Mouse (Mus musculus) lung, postnatal 25 days (tissue): Measurements from ENCODE around the gene Cabp2.

Experiments
- DNase-seq: peaks from one replicate; pipeline ENCODE4 v3.0.0; 2022; ENCODE audit warnings: low spot score

Gene Cabp2

GRCm38 (mm10) chr19:4082219-4082965, 1.0 kb downstream of the Cabp2 start:
- no peak for DNase-seq

GRCm38 (mm10) chr19:4083316-4083715, 1.9 kb downstream of the Cabp2 start:
- DNase-seq: no peak

DNA sequence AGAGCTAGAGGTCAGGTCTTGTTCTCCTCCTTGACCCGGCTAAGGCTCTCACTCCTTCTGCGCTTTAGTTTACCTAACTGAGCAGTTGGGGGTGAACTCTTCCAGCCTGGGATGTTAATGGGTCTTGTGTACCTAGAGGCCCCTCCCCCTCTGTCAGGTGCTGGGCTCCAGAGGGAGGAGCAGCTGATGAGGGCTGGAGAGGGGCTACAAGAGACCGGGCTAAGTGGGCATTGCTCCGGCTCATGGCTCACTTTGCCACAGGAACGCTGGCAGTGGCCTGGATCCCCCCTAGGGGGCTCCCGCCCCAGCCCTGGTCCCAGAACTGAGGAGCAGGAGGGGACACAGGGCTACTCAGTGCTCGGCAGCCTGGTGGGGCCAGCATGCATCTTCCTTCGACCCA, 2.4 kb downstream of the Cabp2 start:
- no peak for DNase-seq

DNA sequence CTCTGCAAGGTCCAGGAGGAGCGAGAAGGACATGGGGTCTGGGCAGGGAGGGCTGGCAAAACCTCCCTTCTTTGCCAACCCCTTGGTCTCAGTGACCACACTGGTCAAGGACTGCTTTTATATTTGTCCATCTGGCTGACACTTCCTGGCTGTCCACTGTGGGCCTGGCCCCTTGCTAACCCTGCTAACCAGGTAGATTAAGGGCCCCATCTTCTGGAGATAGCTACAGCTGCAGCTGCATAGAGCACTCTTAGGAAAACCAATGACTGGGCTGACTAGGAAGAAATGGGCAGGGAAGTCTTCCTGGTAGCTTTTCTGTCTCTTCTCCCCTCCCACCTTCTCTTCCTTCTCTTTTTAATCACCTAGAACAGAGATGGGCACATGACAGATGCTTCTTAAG, 3.6 kb downstream of the Cabp2 start:
- DNase-seq: no peak

- DNase-seq: no peak
These were observed 4.8 kb downstream of the Cabp2 start for GRCm38 (mm10) chr19:4086156-4086555.

DNA sequence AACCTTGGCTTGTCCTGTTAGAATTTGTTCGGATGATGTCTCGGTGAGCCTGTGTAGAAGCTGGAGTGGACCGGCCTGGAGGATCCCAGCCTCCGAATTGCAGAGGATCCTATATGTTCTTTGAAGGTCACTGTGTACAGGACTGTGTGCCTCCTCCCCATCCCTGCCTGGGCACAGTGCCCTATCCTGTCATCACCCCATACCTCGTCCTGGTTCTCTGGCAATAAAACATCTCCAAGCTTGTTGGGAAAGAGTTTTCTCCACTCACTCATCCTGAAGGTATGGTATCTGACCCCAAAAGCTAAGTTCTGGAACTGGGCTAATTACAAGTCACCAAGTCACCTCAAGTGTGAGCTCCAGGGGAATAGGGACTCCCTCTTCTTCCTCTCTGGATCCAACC, 5.7 kb downstream of the Cabp2 start:
- no peak for DNase-seq

GRCm38 (mm10) chr19:4088146-4088545, 6.8 kb downstream of the Cabp2 start:
- DNase-seq: no peak

GRCm38 (mm10) chr19:4089128-4089527, 7.8 kb downstream of the Cabp2 start:
- no peak for DNase-seq

GRCm38 (mm10) chr19:4090446-4090845, 9.1 kb downstream of the Cabp2 start:
- no peak for DNase-seq

GRCm38 (mm10) chr19:4091383-4091782, 10.0 kb downstream of the Cabp2 start:
- DNase-seq: no peak

DNA sequence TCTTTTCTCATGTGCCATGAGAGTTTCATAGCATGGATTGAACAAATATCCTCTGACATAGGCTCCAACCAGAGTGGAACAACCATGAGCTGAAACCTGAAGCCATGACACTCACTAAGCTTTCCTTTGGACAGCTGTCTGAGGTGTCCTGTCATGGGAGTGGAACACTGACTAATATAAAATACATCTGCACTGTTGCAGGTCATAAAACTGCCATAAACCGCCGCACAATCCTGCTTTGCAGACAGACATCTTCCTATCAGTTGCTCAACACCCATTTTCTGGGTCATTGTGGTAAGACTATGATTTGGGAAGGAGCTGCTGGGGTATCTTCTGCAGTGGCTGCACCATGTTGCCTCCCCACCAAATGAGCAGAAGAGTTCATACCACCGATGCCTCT, 11.4 kb downstream of the Cabp2 start:
- no peak for DNase-seq

DNA sequence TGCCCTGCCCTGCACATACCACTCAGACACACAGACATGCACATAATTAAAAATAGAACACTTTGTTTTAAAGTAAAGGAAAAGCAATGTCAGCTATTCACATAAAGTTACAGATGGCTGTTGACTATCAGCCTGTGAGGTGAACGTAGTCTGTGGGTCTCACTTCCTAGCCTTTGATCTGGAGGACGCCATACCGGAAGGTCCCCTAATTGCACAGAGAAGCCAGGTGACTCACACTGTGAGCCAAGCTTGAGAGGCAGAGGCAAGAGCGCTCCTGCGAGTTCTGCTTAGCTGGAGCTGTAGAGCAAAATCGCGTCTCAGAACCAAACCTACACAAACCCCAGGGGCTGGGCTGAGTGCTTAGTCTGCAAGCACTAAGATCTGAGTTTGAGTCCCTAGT, 12.4 kb downstream of the Cabp2 start:
- DNase-seq: peak; percentile 18

DNA sequence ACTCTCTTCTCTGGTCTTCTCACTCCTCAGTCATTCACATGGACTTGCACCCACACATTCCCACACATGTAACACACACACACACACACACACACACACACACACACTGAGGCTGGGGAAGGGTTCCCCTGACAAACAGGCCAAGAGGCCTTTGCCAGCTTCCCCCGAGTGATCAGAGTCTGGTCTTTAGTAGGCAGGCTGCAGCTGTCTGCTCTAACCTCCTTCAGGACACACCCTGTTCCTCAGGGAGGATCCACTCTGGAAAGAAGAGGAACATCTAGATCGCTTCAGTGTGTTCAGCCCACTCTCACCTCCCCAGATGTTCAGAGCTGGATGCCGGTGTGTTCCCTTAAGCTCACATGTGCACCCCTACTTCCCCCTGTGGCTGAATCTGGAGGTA, 13.0 kb downstream of the Cabp2 start:
- DNase-seq: no peak

DNA sequence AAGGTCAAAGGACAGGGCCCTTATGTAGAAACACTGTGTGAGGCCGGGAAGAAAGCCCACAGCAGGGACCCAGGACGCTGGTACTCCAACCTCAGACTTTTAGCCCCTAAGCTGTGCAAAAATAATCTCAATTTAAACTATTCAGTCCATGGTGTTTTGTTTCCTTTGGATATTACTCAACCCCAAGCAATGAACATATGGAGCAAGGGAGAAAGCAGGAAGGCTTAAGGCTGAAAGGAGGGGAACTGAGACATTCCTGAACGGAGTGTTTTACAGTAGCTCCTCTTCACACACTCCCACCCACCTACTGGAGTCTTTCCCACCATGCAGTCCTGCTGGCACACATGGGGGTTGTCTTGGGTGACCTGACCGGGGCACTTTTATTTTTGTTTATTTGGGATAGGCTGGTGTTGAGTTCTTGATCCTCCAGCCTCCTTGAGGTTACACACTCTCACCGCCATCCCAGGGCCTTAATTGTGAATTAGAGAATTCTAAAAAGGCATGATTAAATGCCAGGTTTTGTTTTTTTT, 13.5 kb downstream of the Cabp2 start:
- DNase-seq: no peak

DNA sequence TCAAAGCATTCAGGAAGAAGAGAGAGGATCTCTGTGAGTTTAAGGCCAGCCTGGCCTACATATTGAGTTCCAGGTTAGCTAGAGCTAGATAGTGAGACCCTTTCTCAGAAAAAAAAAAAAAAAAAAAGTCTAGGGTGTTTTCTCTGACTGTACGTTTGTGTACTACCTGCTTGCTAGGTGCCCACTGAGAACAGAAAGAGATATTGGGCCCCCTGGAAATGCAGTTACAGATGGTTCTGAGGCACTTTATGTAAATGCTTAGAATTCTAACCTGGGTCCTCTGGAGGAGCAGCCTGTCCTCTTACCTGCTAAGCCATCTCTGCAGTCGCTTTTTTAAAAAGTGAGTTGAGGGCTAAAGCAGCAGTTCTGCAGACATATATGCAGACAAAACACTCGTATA, 14.4 kb downstream of the Cabp2 start:
- no peak for DNase-seq

DNA sequence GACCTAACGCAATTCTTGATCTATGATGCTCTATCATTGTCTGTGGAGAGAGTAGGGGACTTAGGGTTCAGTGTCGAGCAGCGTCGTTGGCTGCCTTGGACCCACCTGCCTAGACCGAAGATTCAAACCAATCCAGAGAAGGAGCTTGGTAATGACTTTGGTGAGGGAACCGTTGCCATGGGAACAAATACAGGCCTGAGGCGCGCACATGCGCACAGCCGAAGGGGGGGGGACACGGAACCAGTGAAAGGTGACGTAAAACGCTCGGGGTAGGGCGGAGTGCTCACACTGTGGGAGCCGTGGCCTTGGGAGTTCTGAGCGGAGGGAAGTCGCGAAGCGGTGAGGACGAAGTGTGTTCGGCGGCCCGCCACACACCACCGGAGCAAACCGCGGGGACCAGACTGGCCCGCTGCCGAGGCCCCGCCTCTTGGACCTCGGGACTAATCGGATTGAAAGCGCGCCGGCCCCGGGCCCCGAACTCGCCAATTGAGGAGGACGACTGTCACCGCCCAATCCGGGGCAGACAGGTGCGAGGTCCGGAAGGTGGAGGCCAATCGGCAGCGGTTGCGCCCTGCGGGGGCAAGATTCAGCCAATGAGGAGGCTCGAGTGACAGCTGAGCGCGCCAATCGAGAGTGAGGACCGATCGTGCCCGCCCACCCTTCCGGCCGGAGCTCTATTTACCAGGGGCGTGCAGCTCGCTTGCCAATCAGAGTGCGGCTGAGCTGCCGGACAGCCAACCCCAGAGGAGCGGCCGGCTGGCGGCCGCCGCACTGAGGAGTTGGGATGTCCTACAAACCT, 15.5 kb downstream of the Cabp2 start, which contains the start of gene Cdk2ap2:
Gene Cdk2ap2 (plus strand): TSS at position 541 of the 799 bp plus-strand sequence.
- peak; percentile 100 for DNase-seq

DNA sequence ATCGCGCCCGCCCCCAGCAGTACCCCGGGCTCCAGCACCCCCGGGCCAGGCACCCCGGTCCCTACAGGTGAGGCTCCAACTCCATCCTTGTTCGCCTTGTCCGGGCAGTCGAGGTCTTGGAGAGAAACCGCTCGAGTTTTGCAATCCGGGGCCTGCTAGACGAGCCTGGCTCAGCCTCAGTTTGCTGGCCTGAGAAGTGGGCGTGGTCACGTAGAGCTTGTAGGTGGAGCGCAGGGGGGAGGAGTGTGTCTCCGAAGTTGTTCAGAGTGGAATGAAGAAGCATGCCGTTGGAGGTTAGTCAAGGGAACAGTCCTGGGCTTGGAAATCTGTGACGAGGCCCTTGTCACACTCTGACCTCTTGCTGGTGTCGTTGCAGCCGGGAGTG, 16.1 kb downstream of the Cabp2 start:
- peak; percentile 91 for DNase-seq

DNA sequence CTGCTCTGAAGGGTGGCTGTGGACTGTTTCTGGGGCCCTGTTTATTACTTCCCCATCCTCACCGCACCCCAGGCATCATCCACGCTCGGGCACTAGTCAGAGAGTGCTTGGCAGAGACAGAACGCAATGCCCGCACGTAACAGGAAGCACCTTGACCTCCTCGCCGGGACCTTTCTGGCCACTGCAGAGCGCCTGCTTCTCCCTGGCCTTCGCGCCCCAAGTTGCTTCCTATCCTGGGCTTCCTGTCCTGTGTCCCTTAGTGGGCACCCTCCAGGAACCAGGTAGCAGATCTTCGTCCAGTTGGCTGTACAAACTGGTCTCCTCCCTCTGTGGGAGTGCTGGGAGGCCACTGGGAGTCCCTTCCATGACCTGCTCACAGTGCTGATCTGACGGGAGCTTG, 17.0 kb downstream of the Cabp2 start:
- DNase-seq: no peak

GRCm38 (mm10) chr19:4099056-4099455, 17.7 kb downstream of the Cabp2 start:
- DNase-seq: peak; percentile 95

GRCm38 (mm10) chr19:4099837-4100717, 18.7 kb downstream of the Cabp2 start, which contains the start of gene Pitpnm1:
TSS of gene Pitpnm1 (plus strand) at chr19:4099998.
- peak; percentile 83 for DNase-seq

DNA sequence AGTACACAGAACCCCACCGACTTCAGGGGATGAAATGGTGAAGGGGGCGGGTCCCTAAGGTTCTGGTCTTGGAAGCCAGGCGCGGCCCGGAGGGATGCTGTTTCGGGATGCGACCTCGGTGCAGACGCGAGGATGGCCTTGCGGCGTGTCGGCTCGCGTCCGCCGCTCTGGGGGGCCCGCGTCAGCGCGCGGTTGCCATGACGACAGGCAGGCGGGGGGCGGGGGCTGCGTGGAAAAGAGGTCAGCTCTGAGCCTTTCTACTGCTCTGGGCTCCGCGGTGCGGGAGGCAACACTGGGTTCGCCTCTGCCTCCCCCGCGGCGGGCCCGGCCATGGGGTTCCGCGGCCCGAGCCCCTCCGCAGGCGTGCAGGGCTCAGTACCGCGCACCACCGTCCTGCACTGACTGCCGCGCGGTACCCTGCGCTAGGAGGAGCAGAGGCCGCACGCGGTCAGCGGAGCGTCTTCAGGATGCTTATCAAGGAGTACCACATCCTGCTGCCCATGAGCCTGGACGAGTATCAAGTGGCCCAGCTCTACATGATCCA, 19.4 kb downstream of the Cabp2 start:
- no peak for DNase-seq

- DNase-seq: no peak
These were observed 20.1 kb downstream of the Cabp2 start for GRCm38 (mm10) chr19:4101466-4101865.
